Mouse (Mus musculus): Measurements from ENCODE around the gene Utp4. TPM values are rescaled to one million over a fixed set of nuclear protein-coding genes. Genes with fewer than 3 reads are reported as not detected.
A peak's percentile ranks its signal among the peaks of the same experiment; 100 is the strongest.
"Not testable (repeated sequence)": the region's sequence is repeated elsewhere in the genome, so short reads cannot be mapped to it uniquely, and the experiment has no call there.

The Utp4 gene
- total RNA-seq, 2 experiments from 2014 or later: 41.0 to 43.5 TPM

GRCm38 (mm10) chr8:106905727-106906480 lies 12.5 kb downstream of the Utp4 start:
- DNase-seq: peak; percentile 73 to 81

- no peak for DNase-seq
These were observed 13.2 kb downstream of the Utp4 start for GRCm38 (mm10) chr8:106906635-106907034.

GRCm38 (mm10) chr8:106907450-106907849 lies 14.0 kb downstream of the Utp4 start:
- DNase-seq: no peak

- DNase-seq: no peak
These were observed 14.9 kb downstream of the Utp4 start for GRCm38 (mm10) chr8:106908291-106908690.

GRCm38 (mm10) chr8:106913631-106914030 lies 20.2 kb downstream of the Utp4 start:
- no peak for DNase-seq

- peak; percentile 52 to 64 for DNase-seq
These were observed 26.4 kb downstream of the Utp4 start for GRCm38 (mm10) chr8:106919721-106920394.

- DNase-seq: no peak
These were observed 26.9 kb downstream of the Utp4 start for GRCm38 (mm10) chr8:106920395-106920741.

- no peak for DNase-seq
These were observed 30.6 kb downstream of the Utp4 start for GRCm38 (mm10) chr8:106924057-106924456.

GRCm38 (mm10) chr8:106924904-106925349 lies 31.5 kb downstream of the Utp4 start:
- DNase-seq: no peak

GRCm38 (mm10) chr8:106925446-106925845 lies 32.0 kb downstream of the Utp4 start:
- DNase-seq: no peak

GRCm38 (mm10) chr8:106927247-106927646 lies 33.8 kb downstream of the Utp4 start:
- no peak for DNase-seq

GRCm38 (mm10) chr8:106928182-106928581 lies 34.7 kb downstream of the Utp4 start:
- not testable (repeated sequence) for DNase-seq

GRCm38 (mm10) chr8:106929155-106929913 lies 35.9 kb downstream of the Utp4 start:
- DNase-seq: no peak

- no peak for DNase-seq
These were observed 36.5 kb downstream of the Utp4 start for GRCm38 (mm10) chr8:106929921-106930320.

- DNase-seq: peak; percentile 20 to 22
These were observed 39.1 kb downstream of the Utp4 start for GRCm38 (mm10) chr8:106932376-106933065.

- no peak for DNase-seq
These were observed 40.2 kb downstream of the Utp4 start for GRCm38 (mm10) chr8:106933506-106934143.

- no peak for DNase-seq
These were observed 41.0 kb downstream of the Utp4 start for GRCm38 (mm10) chr8:106934226-106934977.

- DNase-seq: peak; percentile 86 to 89
These were observed 42.0 kb downstream of the Utp4 start, which contains the start of gene Sntb2 for GRCm38 (mm10) chr8:106935324-106935869. Sntb2 (plus strand) TSS chr8:106935750.

- DNase-seq: peak; percentile 31 to 49
These were observed 42.6 kb downstream of the Utp4 start for GRCm38 (mm10) chr8:106935899-106936477.

- peak; percentile 27 to 29 for DNase-seq
These were observed 43.1 kb downstream of the Utp4 start for GRCm38 (mm10) chr8:106936478-106937051.

Measured in layer of hippocampus, postnatal 36 days (tissue).